Mouse (Mus musculus): ENCODE data around the gene Zfp992. TPM values are rescaled to one million over a fixed set of nuclear protein-coding genes. Genes with fewer than 3 reads are reported as not detected.
"Not testable (repeated sequence)": the region's sequence is repeated elsewhere in the genome, so short reads cannot be mapped to it uniquely, and the experiment has no call there.

Gene Zfp992
- polyA plus RNA-seq, 2 experiments, result 2.1 to 2.9 TPM

- H3K9me3 ChIP-seq (ENCODE audit: control insufficient read depth, low read length), result peaks cover 28% of the 10 kb centered on the region
- ATAC-seq (ENCODE audit: insufficient read depth) (no peak), DNase-seq (ENCODE audit: low read depth in 3 of 3, low spot score in 3 of 3) (no peak)
Observed at GRCm38 (mm10) chr4:146456061-146456726, 7.4 kb downstream of the Zfp992 start.

GRCm38 (mm10) chr4:146457126-146457525 lies 8.3 kb downstream of the Zfp992 start:
- Histone ChIP-seq H3K27ac (no peak overlapping the region), H3K9me3 (ENCODE audit: control insufficient read depth, low read length) (peaks cover 28% of the 10 kb centered on the region), H3K27me3 (ENCODE audit: control insufficient read depth, insufficient read depth, low read length) (no peaks in the 10 kb centered on the region), H3K4me3 (ENCODE audit: insufficient read depth in 1 of 2, low read depth in 2 of 2, low read length in 2 of 2) (no peak overlapping the region), H3K36me3 (replicated peaks; ENCODE audit: control insufficient read depth, insufficient read depth, low read depth) (no peaks in the 10 kb centered on the region), H3K9ac (replicated peaks) (no peak overlapping the region), H3K4me1 (replicated peaks; ENCODE audit: control insufficient read depth in 2 of 2, insufficient read depth in 2 of 2, low read length in 1 of 2) (no peaks in the 10 kb centered on the region), H3K4me2 (ENCODE audit: low read depth) (no peak overlapping the region)
- ATAC-seq (ENCODE audit: insufficient read depth) (no peak), DNase-seq (ENCODE audit: low read depth in 3 of 3, low spot score in 3 of 3) (no peak)
- WGBS (ENCODE audit: insufficient replicate concordance), result 46% methylated on average over 2 of the region's 2 CpGs
- no peak for TF ChIP-seq EP300 (IDR thresholded peaks at IDR 0.05; ENCODE audit: low read depth)

More at GRCm38 (mm10) chr4:146456061-146456726, 7.4 kb downstream of the Zfp992 start:
- Histone ChIP-seq H3K27me3 (ENCODE audit: control insufficient read depth, insufficient read depth, low read length) (no peaks in the 10 kb centered on the region), H3K36me3 (replicated peaks; ENCODE audit: control insufficient read depth, insufficient read depth, low read depth) (no peaks in the 10 kb centered on the region), H3K9ac (replicated peaks) (no peak overlapping the region), H3K4me3 (ENCODE audit: insufficient read depth in 1 of 2, low read depth in 2 of 2, low read length in 2 of 2) (no peak overlapping the region), H3K27ac (no peak overlapping the region), H3K4me2 (ENCODE audit: low read depth) (no peak overlapping the region), H3K4me1 (replicated peaks; ENCODE audit: control insufficient read depth in 2 of 2, insufficient read depth in 2 of 2, low read length in 1 of 2) (no peaks in the 10 kb centered on the region)
- 61% methylated on average over 4 of the region's 4 CpGs for WGBS (ENCODE audit: insufficient replicate concordance)
- TF ChIP-seq EP300 (IDR thresholded peaks at IDR 0.05; ENCODE audit: low read depth) (no peak), CTCF (IDR thresholded peaks at IDR 0.05; ENCODE audit: low read depth) (no peak)

GRCm38 (mm10) chr4:146457720-146458119 lies 8.9 kb downstream of the Zfp992 start:
- TF ChIP-seq CTCF (IDR thresholded peaks at IDR 0.05; ENCODE audit: low read depth), result no peak
- no peak for TF ChIP-seq EP300 (IDR thresholded peaks at IDR 0.05; ENCODE audit: low read depth)
- no peak overlapping the region for H3K4me2 ChIP-seq (ENCODE audit: low read depth)
- H3K9ac ChIP-seq (replicated peaks), result no peak overlapping the region
- no peak for DNase-seq (ENCODE audit: low read depth in 3 of 3, low spot score in 3 of 3)
- WGBS (ENCODE audit: insufficient replicate concordance), result 61% methylated on average over 1 of the region's 1 CpGs
- H3K9me3 ChIP-seq (ENCODE audit: control insufficient read depth, low read length), result peaks cover 26% of the 10 kb centered on the region
- H3K4me3 ChIP-seq (ENCODE audit: insufficient read depth in 1 of 2, low read depth in 2 of 2, low read length in 2 of 2), result no peak overlapping the region
- ATAC-seq (ENCODE audit: insufficient read depth), result no peak
- H3K4me1 ChIP-seq (replicated peaks; ENCODE audit: control insufficient read depth in 2 of 2, insufficient read depth in 2 of 2, low read length in 1 of 2), result no peaks in the 10 kb centered on the region
- no peaks in the 10 kb centered on the region for H3K27me3 ChIP-seq (ENCODE audit: control insufficient read depth, insufficient read depth, low read length)
- H3K36me3 ChIP-seq (replicated peaks; ENCODE audit: control insufficient read depth, insufficient read depth, low read depth), result no peaks in the 10 kb centered on the region
- no peak overlapping the region for H3K27ac ChIP-seq

GRCm38 (mm10) chr4:146459822-146460221 lies 11.0 kb downstream of the Zfp992 start:
- ATAC-seq (ENCODE audit: insufficient read depth); DNase-seq (ENCODE audit: low read depth in 3 of 3, low spot score in 3 of 3): not testable (repeated sequence)
- H3K9me3 ChIP-seq (ENCODE audit: control insufficient read depth, low read length), result peaks cover 20% of the 10 kb centered on the region

GRCm38 (mm10) chr4:146460685-146461084 lies 11.9 kb downstream of the Zfp992 start:
- not testable (repeated sequence) for H3K9ac ChIP-seq (replicated peaks); ATAC-seq (ENCODE audit: insufficient read depth); H3K4me1 ChIP-seq (replicated peaks; ENCODE audit: control insufficient read depth in 2 of 2, insufficient read depth in 2 of 2, low read length in 1 of 2); H3K27ac ChIP-seq; H3K27me3 ChIP-seq (ENCODE audit: control insufficient read depth, insufficient read depth, low read length); H3K4me3 ChIP-seq (ENCODE audit: insufficient read depth in 1 of 2, low read depth in 2 of 2, low read length in 2 of 2); DNase-seq (ENCODE audit: low read depth in 3 of 3, low spot score in 3 of 3); H3K36me3 ChIP-seq (replicated peaks; ENCODE audit: control insufficient read depth, insufficient read depth, low read depth); H3K4me2 ChIP-seq (ENCODE audit: low read depth)
- WGBS (ENCODE audit: insufficient replicate concordance), result 63% methylated on average over 5 of the region's 5 CpGs
- peaks cover 18% of the 10 kb centered on the region for H3K9me3 ChIP-seq (ENCODE audit: control insufficient read depth, low read length)

More at GRCm38 (mm10) chr4:146459822-146460221, 11.0 kb downstream of the Zfp992 start:
- not testable (repeated sequence) for H3K36me3 ChIP-seq (replicated peaks; ENCODE audit: control insufficient read depth, insufficient read depth, low read depth); H3K27ac ChIP-seq; H3K27me3 ChIP-seq (ENCODE audit: control insufficient read depth, insufficient read depth, low read length); H3K9ac ChIP-seq (replicated peaks); H3K4me1 ChIP-seq (replicated peaks; ENCODE audit: control insufficient read depth in 2 of 2, insufficient read depth in 2 of 2, low read length in 1 of 2); H3K4me2 ChIP-seq (ENCODE audit: low read depth); H3K4me3 ChIP-seq (ENCODE audit: insufficient read depth in 1 of 2, low read depth in 2 of 2, low read length in 2 of 2)
- WGBS (ENCODE audit: insufficient replicate concordance), result 71% methylated on average over 5 of the region's 5 CpGs

- not testable (repeated sequence) for H3K9me3 ChIP-seq (ENCODE audit: control insufficient read depth, low read length); H3K36me3 ChIP-seq (replicated peaks; ENCODE audit: control insufficient read depth, insufficient read depth, low read depth); H3K4me3 ChIP-seq (ENCODE audit: insufficient read depth in 1 of 2, low read depth in 2 of 2, low read length in 2 of 2); H3K27ac ChIP-seq; H3K4me1 ChIP-seq (replicated peaks; ENCODE audit: control insufficient read depth in 2 of 2, insufficient read depth in 2 of 2, low read length in 1 of 2); H3K27me3 ChIP-seq (ENCODE audit: control insufficient read depth, insufficient read depth, low read length); H3K4me2 ChIP-seq (ENCODE audit: low read depth); DNase-seq (ENCODE audit: low read depth in 3 of 3, low spot score in 3 of 3); H3K9ac ChIP-seq (replicated peaks)
- 72% methylated on average over 17 of the region's 19 CpGs for WGBS (ENCODE audit: insufficient replicate concordance)
- 0 out of 2 replicates have a peak, but pooled peaks have one; percentile 21 for ATAC-seq (ENCODE audit: insufficient read depth)
Observed at GRCm38 (mm10) chr4:146463649-146464351, 15.0 kb downstream of the Zfp992 start.

GRCm38 (mm10) chr4:146469984-146470383 lies 21.2 kb downstream of the Zfp992 start:
- not testable (repeated sequence) for H3K27me3 ChIP-seq (ENCODE audit: control insufficient read depth, insufficient read depth, low read length); H3K4me3 ChIP-seq (ENCODE audit: insufficient read depth in 1 of 2, low read depth in 2 of 2, low read length in 2 of 2); H3K9ac ChIP-seq (replicated peaks); H3K9me3 ChIP-seq (ENCODE audit: control insufficient read depth, low read length); H3K4me1 ChIP-seq (replicated peaks; ENCODE audit: control insufficient read depth in 2 of 2, insufficient read depth in 2 of 2, low read length in 1 of 2); DNase-seq (ENCODE audit: low read depth in 3 of 3, low spot score in 3 of 3); H3K4me2 ChIP-seq (ENCODE audit: low read depth); H3K27ac ChIP-seq; H3K36me3 ChIP-seq (replicated peaks; ENCODE audit: control insufficient read depth, insufficient read depth, low read depth); ATAC-seq (ENCODE audit: insufficient read depth)
- 81% methylated on average over 7 of the region's 12 CpGs for WGBS (ENCODE audit: insufficient replicate concordance)

Data from liver, embryonic 14.5 days (tissue).